Mouse (Mus musculus): ENCODE measurements around the gene Lce1k. TPM values are rescaled to one million over a fixed set of nuclear protein-coding genes. Genes with fewer than 3 reads are reported as not detected.

Gene Lce1k
- polyA plus RNA-seq, 1 experiment from 2014 or later: not detected

DNA sequence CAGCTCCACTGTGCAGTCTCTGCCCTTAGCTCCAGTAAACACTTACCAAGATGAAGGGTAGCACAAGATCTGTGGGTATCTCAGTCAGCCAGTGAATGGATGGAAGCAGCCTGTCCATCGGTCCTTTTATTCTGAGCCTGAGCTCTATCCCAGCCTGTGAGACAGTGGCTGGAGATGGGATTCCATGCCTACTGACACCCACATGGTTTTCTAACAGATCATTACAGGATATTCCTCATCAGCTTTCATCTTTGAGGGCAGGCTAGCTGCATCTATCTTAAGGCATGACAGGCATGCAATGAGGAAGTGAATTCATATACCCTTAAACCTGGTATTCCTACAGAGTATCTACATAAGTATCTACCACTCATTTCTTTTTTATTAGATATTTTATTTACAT, 42.7 kb downstream of the Lce1k start, which contains the start of gene Lce1h:
Gene Lce1h, minus strand, starts transcription at position 101 of the 400 bp plus-strand sequence.
- 96% methylated on average over 1 of the region's 1 CpGs for WGBS

More for the DNA sequence above, 42.7 kb downstream of the Lce1k start, which contains the start of gene Lce1h:
- H3K9me3 ChIP-seq (ENCODE audit: control insufficient read depth, low read length): no peaks in the 10 kb centered on the region
- H3K9ac ChIP-seq (ENCODE audit: low read length): no peak within 1 kb of the TSS
- H3K36me3 ChIP-seq (ENCODE audit: control insufficient read depth, insufficient read depth, low read length): no peaks in the 10 kb centered on the region
- H3K4me3 ChIP-seq (ENCODE audit: low read depth, low read length): no peak within 1 kb of the TSS
- no peaks in the 10 kb centered on the region for H3K4me1 ChIP-seq (ENCODE audit: control insufficient read depth, insufficient read depth, low read length)
- H3K27me3 ChIP-seq (ENCODE audit: control insufficient read depth, insufficient read depth, low read length): no peaks in the 10 kb centered on the region
- no peak within 1 kb of the TSS for H3K27ac ChIP-seq (ENCODE audit: low read depth, low read length)
- no peak within 1 kb of the TSS for H3K4me2 ChIP-seq
- DNase-seq (ENCODE audit: low spot score, missing footprints): no peak
- no peak for ATAC-seq (ENCODE audit: low FRiP score)

Other genes starting within 250 kb of the Lce1k start
- not detected in 2 replicates for gene Ivl, start 234.2 kb downstream of the Lce1k start, polyA plus RNA-seq (2014; fragmentation: Nextera tagmentation; extraction: Ambion mirVana)
- not detected in 2 replicates for gene Smcp, start 218.9 kb downstream of the Lce1k start, polyA plus RNA-seq (2014; fragmentation: Nextera tagmentation; extraction: Ambion mirVana)
- not detected in 2 replicates for gene 2210017I01Rik, start 200.4 kb downstream of the Lce1k start, polyA plus RNA-seq (2014; fragmentation: Nextera tagmentation; extraction: Ambion mirVana)
- gene Lce6a, start 186.2 kb downstream of the Lce1k start, polyA plus RNA-seq (2014; fragmentation: Nextera tagmentation; extraction: Ambion mirVana): not detected in 2 replicates
- gene Lce1a1, start 159.6 kb downstream of the Lce1k start, polyA plus RNA-seq (2014; fragmentation: Nextera tagmentation; extraction: Ambion mirVana): not detected in 2 replicates
- not detected in 2 replicates for gene Lce1b, start 151.0 kb downstream of the Lce1k start, polyA plus RNA-seq (2014; fragmentation: Nextera tagmentation; extraction: Ambion mirVana)
- gene Lce1a2, start 137.6 kb downstream of the Lce1k start, polyA plus RNA-seq (2014; fragmentation: Nextera tagmentation; extraction: Ambion mirVana): not detected in 2 replicates
- not detected in 2 replicates for gene Lce1c, start 128.6 kb downstream of the Lce1k start, polyA plus RNA-seq (2014; fragmentation: Nextera tagmentation; extraction: Ambion mirVana)
- gene Lce1d, start 120.7 kb downstream of the Lce1k start, polyA plus RNA-seq (2014; fragmentation: Nextera tagmentation; extraction: Ambion mirVana): not detected in 2 replicates
- gene Lce1e, start 98.8 kb downstream of the Lce1k start, polyA plus RNA-seq (2014; fragmentation: Nextera tagmentation; extraction: Ambion mirVana): not detected in 2 replicates
- gene Lce1f, start 87.5 kb downstream of the Lce1k start, polyA plus RNA-seq (2014; fragmentation: Nextera tagmentation; extraction: Ambion mirVana): not detected in 2 replicates
- not detected in 2 replicates for gene Gm38119, start 68.8 kb downstream of the Lce1k start, polyA plus RNA-seq (2014; fragmentation: Nextera tagmentation; extraction: Ambion mirVana)
- gene Lce1g, start 55.6 kb downstream of the Lce1k start, polyA plus RNA-seq (2014; fragmentation: Nextera tagmentation; extraction: Ambion mirVana): not detected in 2 replicates
- not detected in 2 replicates for gene Lce1h, start 42.8 kb downstream of the Lce1k start, polyA plus RNA-seq (2014; fragmentation: Nextera tagmentation; extraction: Ambion mirVana)
- gene Lce1i, start 29.0 kb downstream of the Lce1k start, polyA plus RNA-seq (2014; fragmentation: Nextera tagmentation; extraction: Ambion mirVana): not detected in 2 replicates
- not detected in 2 replicates for gene Lce1j, start 17.4 kb downstream of the Lce1k start, polyA plus RNA-seq (2014; fragmentation: Nextera tagmentation; extraction: Ambion mirVana)
- gene Kprp, start 19.4 kb upstream of the Lce1k start, polyA plus RNA-seq (2014; fragmentation: Nextera tagmentation; extraction: Ambion mirVana): not detected in 2 replicates
- not detected in 2 replicates for gene Lce1l, start 43.4 kb upstream of the Lce1k start, polyA plus RNA-seq (2014; fragmentation: Nextera tagmentation; extraction: Ambion mirVana)
- gene 2310050C09Rik, start 62.3 kb upstream of the Lce1k start, polyA plus RNA-seq (2014; fragmentation: Nextera tagmentation; extraction: Ambion mirVana): not detected in 2 replicates
- not detected in 2 replicates for gene Lce3a, start 118.3 kb upstream of the Lce1k start, polyA plus RNA-seq (2014; fragmentation: Nextera tagmentation; extraction: Ambion mirVana)
- not detected in 2 replicates for gene Lce3b, start 125.1 kb upstream of the Lce1k start, polyA plus RNA-seq (2014; fragmentation: Nextera tagmentation; extraction: Ambion mirVana)
- not detected in 2 replicates for gene Lce3c, start 136.6 kb upstream of the Lce1k start, polyA plus RNA-seq (2014; fragmentation: Nextera tagmentation; extraction: Ambion mirVana)
- gene Lce3d, start 149.5 kb upstream of the Lce1k start, polyA plus RNA-seq (2014; fragmentation: Nextera tagmentation; extraction: Ambion mirVana): not detected in 2 replicates
- gene Lce3e, start 159.2 kb upstream of the Lce1k start, polyA plus RNA-seq (2014; fragmentation: Nextera tagmentation; extraction: Ambion mirVana): not detected in 2 replicates
- not detected in 2 replicates for gene Lce3f, start 184.3 kb upstream of the Lce1k start, polyA plus RNA-seq (2014; fragmentation: Nextera tagmentation; extraction: Ambion mirVana)
- gene Crct1, start 207.8 kb upstream of the Lce1k start, polyA plus RNA-seq (2014; fragmentation: Nextera tagmentation; extraction: Ambion mirVana): 0.19 and 0.63 TPM in 2 replicates
- not detected in 2 replicates for gene Lce1m, start 211.2 kb upstream of the Lce1k start, polyA plus RNA-seq (2014; fragmentation: Nextera tagmentation; extraction: Ambion mirVana)

Measured in midbrain, embryonic 11.5 days (tissue).